Mouse (Mus musculus) mouse trophoblast stem cell (cell line): ENCODE measurements around the gene Rnf149.
"Not testable (repeated sequence)": the region's sequence is repeated elsewhere in the genome, so short reads cannot be mapped to it uniquely, and the experiment has no call there.

Experiments used
- in situ Hi-C, 2 experiments: fragments of 300-500 bp; cut with MseI, MboI; formaldehyde crosslinking; loops; 2 replicates in 1 of 2; 3 replicates in 1 of 2; pipeline ENCODE4 v1.15.1; 2025

The Rnf149 gene

GRCm38 (mm10) chr1:39577253-39577705 is at the start of gene Rnf149:
Gene Rnf149, minus strand, starts transcription at chr1:39577405.
- in situ Hi-C loops = no loop called here

- in situ Hi-C loops = no loop called here
These were observed 48.3 kb upstream of the Rnf149 start for GRCm38 (mm10) chr1:39625491-39625890.

GRCm38 (mm10) chr1:39623729-39624128 is 46.5 kb upstream of the Rnf149 start:
- in situ Hi-C loops = no loop called here

- in situ Hi-C loops = no loop called here
These were observed 45.9 kb upstream of the Rnf149 start for GRCm38 (mm10) chr1:39623106-39623505.

GRCm38 (mm10) chr1:39618524-39618923 is 41.3 kb upstream of the Rnf149 start:
- in situ Hi-C loops = no loop called here

- in situ Hi-C loops = no loop called here
These were observed 38.3 kb upstream of the Rnf149 start for GRCm38 (mm10) chr1:39615526-39615925.

DNA sequence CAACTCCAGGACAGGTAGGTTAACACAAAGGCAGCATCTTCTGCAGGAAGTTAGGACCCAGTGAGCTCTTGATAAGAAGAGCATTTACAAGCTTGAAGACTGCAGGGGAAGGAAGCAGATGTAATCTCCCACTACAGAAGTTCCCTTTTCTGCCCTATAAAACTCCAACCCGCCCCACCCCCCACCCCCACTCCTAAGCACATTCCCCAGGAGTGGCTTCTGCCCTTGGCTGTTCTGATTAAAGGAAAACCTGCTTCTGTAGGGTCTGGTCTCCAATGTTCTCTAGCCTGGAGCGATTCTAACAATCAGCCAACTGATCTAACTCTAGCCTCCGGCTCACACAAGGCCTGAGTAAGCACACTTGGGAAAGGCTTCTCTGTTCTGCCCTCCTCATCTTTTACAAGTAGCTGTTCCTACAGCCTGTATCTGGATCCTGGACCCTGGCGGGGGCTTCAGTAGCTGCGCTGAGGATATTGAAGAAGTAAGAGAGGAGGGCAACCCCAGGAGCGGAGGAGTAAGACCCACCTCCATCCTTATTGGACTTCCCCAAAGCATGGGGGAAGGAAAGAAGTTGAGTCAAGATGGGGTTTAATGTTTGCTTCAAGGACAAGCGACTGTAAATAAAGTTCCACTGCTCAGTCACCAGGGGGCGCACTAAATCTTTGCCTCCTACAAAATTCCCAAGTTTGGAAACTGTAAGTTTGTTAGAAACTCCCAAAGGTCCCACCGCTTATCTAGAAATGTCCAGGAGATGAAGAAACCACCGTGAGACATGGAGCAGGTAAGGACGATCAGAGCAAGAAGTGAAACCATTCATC is 37.5 kb upstream of the Rnf149 start:
- in situ Hi-C loops = no loop called here

DNA sequence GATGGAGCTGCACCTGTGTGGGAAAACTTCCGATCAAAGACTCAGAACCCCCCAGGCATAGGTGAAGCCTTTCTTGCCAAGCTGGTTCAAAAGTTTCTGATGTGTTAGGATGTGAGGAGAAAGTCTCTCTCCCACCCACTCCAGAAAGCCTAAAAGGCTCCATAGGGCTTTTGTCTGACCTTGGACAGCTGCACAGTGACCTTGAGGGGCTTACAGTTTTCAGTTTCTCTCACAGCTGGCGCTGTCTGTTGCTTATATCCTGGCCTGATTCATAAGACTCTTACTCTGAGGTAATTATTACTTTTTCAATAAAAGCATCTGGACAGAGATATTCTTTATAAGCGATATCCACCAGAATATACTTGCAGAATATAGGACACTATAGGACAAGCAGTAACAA is 35.9 kb upstream of the Rnf149 start:
- in situ Hi-C loops = no loop called here

DNA sequence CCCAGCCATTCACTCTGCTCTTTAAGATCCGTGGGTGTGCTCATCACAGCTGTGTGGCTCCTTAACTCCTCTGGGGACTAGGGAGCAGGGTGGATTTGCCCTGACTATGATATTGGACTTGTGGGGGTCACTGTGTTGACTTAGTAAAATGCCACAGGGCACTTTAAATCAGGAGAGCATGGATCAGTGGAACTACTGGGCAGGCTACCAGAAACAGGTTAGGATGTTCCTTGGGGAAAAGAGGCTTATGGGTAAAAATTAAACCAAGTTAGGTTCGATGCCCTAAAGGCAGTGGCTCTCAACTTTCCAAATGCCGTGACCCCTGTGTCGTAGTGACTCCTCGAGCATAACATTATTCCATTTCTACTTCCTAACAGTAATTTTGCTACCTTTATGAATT is 35.3 kb upstream of the Rnf149 start:
- in situ Hi-C loops = no loop called here

DNA sequence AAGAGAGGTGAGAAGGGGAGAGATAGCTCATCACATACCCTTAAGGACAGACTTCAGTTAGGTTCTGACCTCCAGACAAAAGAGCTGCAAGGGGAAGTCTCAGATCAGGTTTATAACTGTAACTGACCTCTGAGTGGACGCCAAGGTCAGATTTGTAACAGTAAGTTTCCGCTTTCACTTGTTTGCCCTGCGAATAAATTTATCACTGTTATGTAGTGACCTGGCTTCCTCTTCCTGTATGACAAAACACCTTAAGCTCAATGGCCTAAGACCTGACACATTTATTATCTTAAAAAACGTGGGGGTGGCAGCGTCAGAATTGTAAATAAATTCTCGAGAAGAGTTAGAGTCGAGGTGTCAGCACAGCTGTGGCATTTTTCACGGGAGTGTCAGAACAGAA is 31.3 kb upstream of the Rnf149 start:
- in situ Hi-C loops = no loop called here

DNA sequence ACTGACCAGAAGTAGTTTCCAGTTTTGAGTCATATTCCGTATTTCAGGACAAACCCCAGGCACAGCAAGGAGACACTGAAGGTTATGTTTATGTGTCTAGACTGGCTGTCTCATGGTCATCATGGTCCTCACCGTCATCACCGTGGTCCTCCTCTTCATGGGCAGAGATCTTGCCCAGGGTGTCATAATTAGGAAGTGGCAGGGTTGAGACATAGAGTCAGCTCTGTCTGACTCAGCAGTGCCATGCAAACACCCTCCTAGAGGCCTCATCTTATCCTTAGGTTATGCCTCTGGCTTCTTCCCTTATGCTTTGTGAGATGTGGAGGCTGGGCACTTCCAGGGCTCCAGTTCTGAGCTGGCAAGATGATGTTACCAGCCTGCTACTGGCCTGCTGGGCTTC is 25.3 kb upstream of the Rnf149 start:
- in situ Hi-C loops = no loop called here

GRCm38 (mm10) chr1:39598726-39599125 is 21.5 kb upstream of the Rnf149 start:
- in situ Hi-C loops = no loop called here

DNA sequence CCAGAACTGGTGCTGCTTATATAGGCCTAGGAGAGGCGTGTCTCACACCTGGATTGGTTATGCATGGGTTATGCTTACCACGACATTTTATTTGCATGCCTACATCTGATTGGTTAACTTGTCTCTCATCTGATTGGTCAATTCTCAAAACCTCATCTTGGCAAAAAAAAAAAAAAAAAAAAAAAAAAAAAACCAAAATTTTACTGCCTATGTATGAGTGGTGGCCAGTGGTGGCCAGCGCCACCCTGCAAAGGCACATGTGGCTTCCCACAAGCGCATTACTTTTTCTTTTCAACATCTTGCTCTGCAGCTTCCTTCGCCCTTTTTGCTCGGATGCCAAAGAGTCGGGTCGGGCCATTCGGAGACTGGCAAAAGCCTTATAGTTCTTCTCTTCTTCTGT is 19.9 kb upstream of the Rnf149 start:
- in situ Hi-C loops = not testable (repeated sequence)

- in situ Hi-C loops = no loop called here
These were observed 16.6 kb upstream of the Rnf149 start for GRCm38 (mm10) chr1:39593836-39594235.

DNA sequence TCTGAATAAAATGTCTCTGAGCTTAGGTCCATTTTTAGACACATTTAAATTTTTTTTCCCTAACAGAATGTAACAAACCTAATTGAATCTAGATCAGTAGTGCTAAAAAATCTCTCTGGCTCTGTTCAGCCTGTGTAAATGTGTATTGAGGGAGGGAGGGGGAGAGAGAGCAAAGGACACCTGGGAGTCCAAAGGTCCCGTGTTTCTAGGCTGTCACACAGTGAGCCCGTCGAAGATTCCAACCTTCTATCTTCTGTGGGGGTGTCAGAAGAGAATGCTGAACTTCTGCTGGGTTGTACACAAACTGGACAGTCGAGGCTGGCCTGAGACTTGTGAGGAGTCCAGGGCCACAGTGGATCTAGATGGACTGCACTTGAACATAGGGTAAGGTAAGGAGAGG is 14.9 kb upstream of the Rnf149 start:
- in situ Hi-C loops = no loop called here

GRCm38 (mm10) chr1:39591557-39591956 is 14.4 kb upstream of the Rnf149 start:
- in situ Hi-C loops = not testable (repeated sequence)

DNA sequence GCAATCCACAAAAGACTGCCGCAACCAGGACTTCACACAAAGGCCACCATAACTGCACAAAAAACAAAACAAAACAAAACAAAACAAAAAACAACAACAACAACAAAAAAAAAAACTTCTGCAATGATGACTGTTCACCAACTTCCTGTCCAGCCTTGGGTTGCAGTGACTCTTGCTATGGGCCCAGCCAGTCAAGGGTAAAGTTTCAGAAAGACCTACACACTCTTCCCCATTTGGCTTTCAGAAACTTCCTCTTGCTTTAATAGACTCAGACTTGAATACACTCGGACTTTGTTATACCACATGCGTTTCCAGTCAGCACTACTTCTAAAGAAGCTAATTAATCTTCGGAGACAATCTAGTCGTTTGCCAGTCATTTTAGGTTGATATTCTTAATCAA is 13.0 kb upstream of the Rnf149 start:
- in situ Hi-C loops = no loop called here

DNA sequence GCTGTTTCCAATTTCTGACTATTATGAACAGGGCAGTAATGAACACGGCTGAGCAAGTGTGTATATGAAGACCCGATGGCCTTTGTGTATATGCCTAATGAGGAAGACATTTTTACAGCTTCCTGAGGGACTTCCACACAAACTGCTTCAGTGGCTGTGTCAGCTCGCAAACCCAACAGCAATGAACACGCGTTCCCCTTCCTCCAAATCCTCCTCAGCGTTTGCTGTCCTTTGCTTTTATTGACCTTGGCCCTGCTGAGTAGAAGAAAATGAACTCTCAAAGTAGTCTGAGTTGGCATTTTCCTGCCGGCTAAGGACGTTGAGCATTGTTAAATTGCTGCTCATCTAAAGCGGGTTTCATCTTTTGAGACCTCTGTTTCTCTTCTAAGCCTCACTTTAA is 8.2 kb upstream of the Rnf149 start:
- in situ Hi-C loops = no loop called here

- in situ Hi-C loops = no loop called here
These were observed 6.0 kb upstream of the Rnf149 start for GRCm38 (mm10) chr1:39583173-39583572.

GRCm38 (mm10) chr1:39581215-39581614 is 4.0 kb upstream of the Rnf149 start:
- in situ Hi-C loops = no loop called here

GRCm38 (mm10) chr1:39579139-39579538 is 1.9 kb upstream of the Rnf149 start:
- in situ Hi-C loops = no loop called here

DNA sequence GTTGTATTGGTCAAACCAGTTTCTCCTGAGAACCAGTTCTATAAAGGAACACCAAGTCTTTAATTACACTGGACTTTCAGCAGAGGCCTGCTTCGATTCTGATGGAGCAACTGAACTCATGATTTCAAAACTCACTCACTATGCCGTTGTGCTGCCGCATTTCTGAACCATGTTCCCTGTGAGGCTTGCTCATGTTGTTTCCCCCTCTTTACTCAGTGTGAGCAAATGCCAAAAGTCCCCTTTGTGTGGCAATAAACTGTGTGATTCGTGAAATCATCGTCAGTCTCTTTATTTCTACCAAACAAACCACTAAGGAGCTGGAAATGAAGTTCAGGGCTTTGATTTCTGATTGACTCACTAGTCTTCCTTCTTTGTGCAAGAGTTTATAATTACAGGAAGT is 1.2 kb upstream of the Rnf149 start:
- in situ Hi-C loops = no loop called here

DNA sequence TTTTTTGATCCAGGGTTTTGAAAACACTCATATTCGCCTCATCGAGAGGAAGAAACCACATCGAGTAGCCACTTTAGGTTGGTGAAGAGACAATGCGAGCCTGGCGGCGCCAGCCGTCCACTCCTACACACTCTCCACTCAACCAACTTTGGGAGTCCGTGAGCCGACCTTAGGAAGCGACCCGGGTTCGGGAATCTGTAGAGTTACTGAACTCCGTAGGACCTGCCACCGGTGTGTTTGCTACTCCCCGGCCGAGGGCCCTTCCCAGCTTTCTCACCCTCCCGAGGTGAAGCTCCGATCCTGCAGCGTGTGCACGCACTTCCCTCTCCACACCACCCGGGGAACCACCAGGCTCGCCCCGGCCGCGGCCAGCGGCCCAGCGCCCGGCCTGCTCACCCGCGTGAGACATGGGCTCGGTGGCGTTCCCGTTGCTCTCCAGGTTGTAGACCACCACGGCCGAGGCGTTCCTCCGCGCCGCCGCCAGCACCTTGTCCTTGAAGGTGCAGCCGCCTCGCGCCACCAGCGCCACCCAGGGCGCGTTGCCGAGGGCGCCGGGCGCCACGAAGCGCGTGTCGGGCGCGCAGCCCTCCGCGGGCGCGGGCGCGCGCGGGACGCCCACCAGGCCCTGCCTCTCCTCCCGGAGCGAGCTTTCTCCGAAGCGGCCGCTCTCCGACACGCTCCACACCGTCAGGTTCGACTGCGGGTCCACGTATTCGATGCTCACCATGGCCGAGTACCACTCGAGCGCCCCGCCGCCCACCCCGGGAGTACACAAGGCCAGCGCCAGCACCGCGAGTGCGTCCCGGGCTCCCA is 568 bp downstream of the Rnf149 start:
- in situ Hi-C loops = no loop called here
